Comparison of ENCODE assay signal across 16 mouse cellular contexts in genomic region chr4:81970472-81970871, GRCm38 (mm10).
A peak's percentile ranks its signal among the peaks of the same experiment; 100 is the strongest.
DNase-seq lines count a peak whose midpoint lies in the region; ATAC-seq and TF ChIP-seq lines count a peak whose summit lies in the region.
"Had no signal": no experiment of that assay in that cellular context is flagged by ENCODE, and none has a peak within 500 bp of the region (broad histone marks: within the 10 kb centered on the region; RNA-seq: fewer than 3 reads in every experiment).

No protein-coding gene starts in this region.

- DNase-seq in heart, adult 18-20 months = peak; percentile 23 to 37
- DNase-seq in 3134 (ENCODE audit: extremely low read depth, insufficient read length, low spot score) = peak; percentile 93
- peak; percentile 82 for DNase-seq in Patski (ENCODE audit: low read depth, low spot score)
- peak; percentile 61 for DNase-seq in gastrocnemius, postnatal 25 days
- DNase-seq in kidney, adult 8-10 months = no peak
- no peak for DNase-seq in layer of hippocampus, adult 18-20 months (ENCODE audit: low spot score in 2 of 2)
- DNase-seq in cerebellum, adult 9-10 months = no peak
- DNase-seq: cerebellum, postnatal 14 days; kidney, postnatal 14 days; layer of hippocampus, postnatal 36 days; liver, postnatal 0 days had no signal

- H3K9me3 ChIP-seq in heart, embryonic 11.5 days (replicated peaks; ENCODE audit: control insufficient read depth, low read length) = no peaks in the 10 kb centered on the region
- H3K9me3 ChIP-seq: hindbrain, embryonic 12.5 days; limb, embryonic 12.5 days; neural tube, embryonic 15.5 days had no signal

- no peak overlapping the region for H3K9ac ChIP-seq in heart, embryonic 11.5 days (ENCODE audit: low read depth, low read length)
- H3K9ac ChIP-seq: hindbrain, embryonic 12.5 days; limb, embryonic 12.5 days; liver, postnatal 0 days; neural tube, embryonic 15.5 days had no signal

- POLR2A ChIA-PET in Patski (lab: Charles Lee) = no interaction called here

- in situ Hi-C loops in Patski (cut with MboI; ENCODE audit: low pct_unique_long_range_greater_than_20kb) = loop anchor here (25.0 kb wide), 3 partner anchors 567 to 1217 kb away; no protein-coding TSS in a partner anchor

- H3K4me3 ChIP-seq in heart, embryonic 11.5 days (ENCODE audit: low read depth, low read length) = no peak overlapping the region
- H3K4me3 ChIP-seq: hindbrain, embryonic 12.5 days; limb, embryonic 12.5 days; neural tube, embryonic 15.5 days had no signal

- no peaks in the 10 kb centered on the region for H3K4me1 ChIP-seq in heart, embryonic 11.5 days (ENCODE audit: control insufficient read depth, insufficient read depth, low read length)
- H3K4me1 ChIP-seq: hindbrain, embryonic 12.5 days; limb, embryonic 12.5 days; neural tube, embryonic 15.5 days had no signal

- 85% methylated on average over 10 of the region's 10 CpGs for WGBS in heart, embryonic 11.5 days (ENCODE audit: insufficient replicate concordance)

- no peak for TF ChIP-seq CTCF in Patski (IDR thresholded peaks at IDR 0.05)

- no peaks in the 10 kb centered on the region for H3K27me3 ChIP-seq in heart, embryonic 11.5 days (ENCODE audit: control insufficient read depth, insufficient read depth, low read length)
- no peaks in the 10 kb centered on the region for H3K27me3 ChIP-seq in Patski
- H3K27me3 ChIP-seq: hindbrain, embryonic 12.5 days; limb, embryonic 12.5 days; neural tube, embryonic 15.5 days had no signal

- no peak for ATAC-seq in heart, embryonic 11.5 days (replicated peaks; ENCODE audit: insufficient number of reproducible peaks, low FRiP score, low TSS enrichment)
- ATAC-seq in Patski = peak; percentile 85
- ATAC-seq: intestine, embryonic 16.5 days; liver, postnatal 0 days had no signal

- CTCF ChIA-PET in Patski (lab: Charles Lee) = interaction anchor here (0.9 to 1.6 kb wide), 2 partner anchors 26 to 43 kb away, joined by 3 to 4 read pairs; no protein-coding TSS in a partner anchor

- no peak overlapping the region for H3K27ac ChIP-seq in heart, embryonic 11.5 days (ENCODE audit: low read depth, low read length)
- H3K27ac ChIP-seq: hindbrain, embryonic 12.5 days; limb, embryonic 12.5 days; neural tube, embryonic 15.5 days had no signal

- no peaks in the 10 kb centered on the region for H3K36me3 ChIP-seq in heart, embryonic 11.5 days (ENCODE audit: control insufficient read depth, insufficient read depth, low read length)
- H3K36me3 ChIP-seq: hindbrain, embryonic 12.5 days; limb, embryonic 12.5 days; neural tube, embryonic 15.5 days had no signal

- H3K4me2 ChIP-seq in heart, embryonic 11.5 days = no peak overlapping the region
- H3K4me2 ChIP-seq: hindbrain, embryonic 12.5 days; limb, embryonic 12.5 days; neural tube, embryonic 15.5 days had no signal

Comparison
In these comparisons a context has a peak if more than half of its experiments do, and no peak if none do; other contexts are left out.
1. DNase-seq: peak in heart, adult 18-20 months (2 of 2), 3134 (single experiment), Patski (single experiment) and gastrocnemius, postnatal 25 days (single experiment); none in kidney, adult 8-10 months (0 of 2), layer of hippocampus, adult 18-20 months (0 of 2) and cerebellum, adult 9-10 months (single experiment).